8 mouse cellular contexts compared by ENCODE assay signal in genomic region chr4:102569950-102570765, GRCm38 (mm10).
DNase-seq lines count a peak whose midpoint lies in the region; ATAC-seq lines count a peak whose summit lies in the region.

No protein-coding gene starts in this region.

- DNase-seq in NIH3T3 (ENCODE audit: low read depth): peak; percentile 91
- peak; percentile 81 for DNase-seq in c-Kit-positive CD71-negative TER-119-negative erythroid progenitor cells, embryonic 14.5 days (ENCODE audit: low read depth)
- peak; percentile 71 for DNase-seq in limb, embryonic 11.5 days (ENCODE audit: low spot score)
- DNase-seq in midbrain, embryonic 11.5 days (ENCODE audit: low spot score, missing footprints): peak; percentile 93
- peak; percentile 33 to 50 for DNase-seq in spleen, postnatal 14 days (ENCODE audit: low spot score in 2 of 2)
- DNase-seq in frontal cortex, postnatal 36 days (ENCODE audit: low spot score in 2 of 2): no peak

- H3K4me3 ChIP-seq in forebrain, embryonic 13.5 days: peak overlapping the region; percentile 45
- H3K4me3 ChIP-seq in limb, embryonic 11.5 days (ENCODE audit: low read depth, low read length): peak overlapping the region; percentile 51
- H3K4me3 ChIP-seq in midbrain, embryonic 11.5 days (ENCODE audit: low read depth, low read length): peak overlapping the region; percentile 43

- H3K27ac ChIP-seq in forebrain, embryonic 13.5 days: peak overlapping the region; percentile 20; the same call in 1 of the 2 replicates
- peak overlapping the region; percentile 70 for H3K27ac ChIP-seq in limb, embryonic 11.5 days (replicated peaks; ENCODE audit: low read depth, low read length)
- H3K27ac ChIP-seq in midbrain, embryonic 11.5 days (ENCODE audit: low read depth, low read length): no peak overlapping the region

- H3K4me1 ChIP-seq in forebrain, embryonic 13.5 days: peaks cover 57% of the 10 kb centered on the region
- H3K4me1 ChIP-seq in limb, embryonic 11.5 days (ENCODE audit: control insufficient read depth, insufficient read depth, low read length): peaks cover 13% of the 10 kb centered on the region
- H3K4me1 ChIP-seq in midbrain, embryonic 11.5 days (ENCODE audit: control insufficient read depth, insufficient read depth, low read length): peaks cover 13% of the 10 kb centered on the region

- H3K36me3 ChIP-seq in forebrain, embryonic 13.5 days (ENCODE audit: poor library complexity, severe bottlenecking): no peaks in the 10 kb centered on the region
- no peaks in the 10 kb centered on the region for H3K36me3 ChIP-seq in limb, embryonic 11.5 days (ENCODE audit: control insufficient read depth, insufficient read depth, low read length)
- H3K36me3 ChIP-seq in midbrain, embryonic 11.5 days (ENCODE audit: control insufficient read depth, insufficient read depth, low read length): no peaks in the 10 kb centered on the region

- peak; percentile 82 for ATAC-seq in forebrain, embryonic 13.5 days
- peak; percentile 52 for ATAC-seq in hematopoietic stem cell, adult 5-6 weeks (replicated peaks in 1 of 2; ENCODE audit: insufficient read depth in 1 of 2, low FRiP score in 2 of 2, low TSS enrichment in 1 of 2, low read depth in 1 of 2, poor library complexity in 2 of 2, severe bottlenecking in 2 of 2)
- peak; percentile 73 for ATAC-seq in limb, embryonic 11.5 days (ENCODE audit: insufficient number of reproducible peaks, low FRiP score, low TSS enrichment, low read depth)
- peak; percentile 78 for ATAC-seq in midbrain, embryonic 11.5 days (ENCODE audit: low FRiP score)

- no peaks in the 10 kb centered on the region for H3K9me3 ChIP-seq in forebrain, embryonic 13.5 days (replicated peaks)
- no peaks in the 10 kb centered on the region for H3K9me3 ChIP-seq in limb, embryonic 11.5 days (ENCODE audit: control insufficient read depth, low read length)
- H3K9me3 ChIP-seq in midbrain, embryonic 11.5 days (ENCODE audit: control insufficient read depth, low read length): no peaks in the 10 kb centered on the region

- peak overlapping the region; percentile 63 for H3K9ac ChIP-seq in forebrain, embryonic 13.5 days
- H3K9ac ChIP-seq in limb, embryonic 11.5 days (ENCODE audit: low read length): peak overlapping the region; percentile 67
- H3K9ac ChIP-seq in midbrain, embryonic 11.5 days (ENCODE audit: low read length): peak overlapping the region; percentile 57

- WGBS in forebrain, embryonic 13.5 days: under 1% methylated on average over 20 of the region's 20 CpGs
- WGBS in limb, embryonic 11.5 days: under 1% methylated on average over 20 of the region's 20 CpGs
- under 1% methylated on average over 20 of the region's 20 CpGs for WGBS in midbrain, embryonic 11.5 days

- H3K27me3 ChIP-seq in forebrain, embryonic 13.5 days: peaks cover 16% of the 10 kb centered on the region
- H3K27me3 ChIP-seq in limb, embryonic 11.5 days (ENCODE audit: control insufficient read depth, insufficient read depth, low read length): no peaks in the 10 kb centered on the region
- H3K27me3 ChIP-seq in midbrain, embryonic 11.5 days (ENCODE audit: control insufficient read depth, insufficient read depth, low read length): no peaks in the 10 kb centered on the region

- peak overlapping the region; percentile 74 for H3K4me2 ChIP-seq in forebrain, embryonic 13.5 days
- H3K4me2 ChIP-seq in limb, embryonic 11.5 days (ENCODE audit: low read depth, severe bottlenecking): peak overlapping the region; percentile 91
- peak overlapping the region; percentile 84 for H3K4me2 ChIP-seq in midbrain, embryonic 11.5 days

Comparison
In these comparisons a context has a peak if more than half of its experiments do, and no peak if none do; other contexts are left out.
1. DNase-seq: peak in NIH3T3 (single experiment), c-Kit-positive CD71-negative TER-119-negative erythroid progenitor cells, embryonic 14.5 days (single experiment), limb, embryonic 11.5 days (single experiment), midbrain, embryonic 11.5 days (single experiment) and spleen, postnatal 14 days (2 of 2); none in frontal cortex, postnatal 36 days (0 of 2).
2. Peak in every context shown above with its lines, with median percentiles within 50 percentile points of each other: ATAC-seq, H3K4me2 ChIP-seq, H3K4me3 ChIP-seq and H3K9ac ChIP-seq.